Mouse (Mus musculus): ENCODE measurements around the gene Hoxb3. TPM values are rescaled to one million over a fixed set of nuclear protein-coding genes. Genes with fewer than 3 reads are reported as not detected.

Gene Hoxb3
- total and polyA plus RNA-seq, 3 experiments = not detected

DNA sequence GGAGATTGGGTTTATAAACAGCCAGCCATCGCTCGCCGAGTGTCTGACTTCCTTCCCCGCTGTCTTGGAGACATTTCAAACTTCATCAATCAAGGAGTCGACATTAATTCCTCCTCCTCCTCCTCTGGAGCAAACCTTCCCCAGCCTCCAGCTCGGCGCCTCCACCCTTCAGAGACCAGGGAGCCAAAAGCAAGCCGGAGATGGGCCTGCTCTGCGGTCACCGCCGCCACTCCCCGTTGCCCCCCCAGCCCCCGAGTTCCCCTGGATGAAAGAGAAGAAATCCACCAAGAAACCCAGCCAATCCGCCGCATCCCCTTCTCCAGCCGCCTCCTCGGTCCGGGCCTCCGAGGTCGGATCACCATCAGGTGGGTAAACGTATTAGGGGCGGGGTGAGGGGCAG lies 28.7 kb downstream of the Hoxb3 start:
- no peak for DNase-seq (ENCODE audit: low read depth, low spot score)
- Histone ChIP-seq H3K36me3 (ENCODE audit: control insufficient read depth in 1 of 2, insufficient read depth in 2 of 2, low read length in 2 of 2) (no peaks in the 10 kb centered on the region), H3K27ac (ENCODE audit: control insufficient read depth, low read depth, low read length) (no peak overlapping the region), H3K9me3 (replicated peaks; ENCODE audit: insufficient read depth, low read length) (no peaks in the 10 kb centered on the region), H3K4me3 (ENCODE audit: control insufficient read depth in 1 of 2, insufficient read depth in 1 of 2, low read depth in 2 of 2, low read length in 2 of 2) (no peak overlapping the region), H3K79me2 (ENCODE audit: control insufficient read depth, insufficient read depth, low read length, poor library complexity) (no peaks in the 10 kb centered on the region), H3K27me3 (ENCODE audit: control insufficient read depth in 1 of 2, insufficient read depth in 2 of 2, low read length in 2 of 2) (peaks cover 0 to 4% of the 10 kb centered on the region in 2 experiments; a peak in 2 of 4 replicates), H3K4me1 (ENCODE audit: control insufficient read depth in 1 of 2, insufficient read depth in 2 of 2, low read length in 2 of 2) (no peaks in the 10 kb centered on the region), H3K9ac (ENCODE audit: control insufficient read depth, low read depth, low read length, poor library complexity, severe bottlenecking) (no peak overlapping the region)
- TF ChIP-seq JUND (IDR thresholded peaks at IDR 0.05; ENCODE audit: low read depth, low read length) (no peak), ZKSCAN1 (IDR thresholded peaks at IDR 0.05; ENCODE audit: low read depth, low read length) (no peak), POLR2AphosphoS2 (IDR thresholded peaks at IDR 0.05; ENCODE audit: low read length) (no peak), MYB (IDR thresholded peaks at IDR 0.05; ENCODE audit: low read depth, low read length) (no peak), EP300 (IDR thresholded peaks at IDR 0.05; ENCODE audit: low read depth in 1 of 2, low read length in 2 of 2) (no peak), BHLHE40 (IDR thresholded peaks at IDR 0.05; ENCODE audit: borderline replicate concordance, low read depth, low read length) (no peak), MXI1 (IDR thresholded peaks at IDR 0.05; ENCODE audit: low read depth, low read length) (no peak), NRF1 (IDR thresholded peaks at IDR 0.05; ENCODE audit: insufficient read depth, low read depth, low read length, poor library complexity, severe bottlenecking) (no peak), ETS1 (IDR thresholded peaks at IDR 0.05; ENCODE audit: low read depth, low read length) (no peak), USF1 (IDR thresholded peaks at IDR 0.05; ENCODE audit: low read depth, low read length) (no peak), MEF2A (IDR thresholded peaks at IDR 0.05; ENCODE audit: extremely low read depth, insufficient replicate concordance, low read depth, low read length, poor library complexity, severe bottlenecking) (no peak), POLR2A (IDR thresholded peaks at IDR 0.05; ENCODE audit: control insufficient read depth in 1 of 2, insufficient read depth in 1 of 2, low read depth in 1 of 2, low read length in 2 of 2, poor library complexity in 1 of 2) (no peak), ZC3H11A (IDR thresholded peaks at IDR 0.05; ENCODE audit: low read depth, low read length) (no peak), TBP (IDR thresholded peaks at IDR 0.05; ENCODE audit: low read depth, low read length) (no peak)

DNA sequence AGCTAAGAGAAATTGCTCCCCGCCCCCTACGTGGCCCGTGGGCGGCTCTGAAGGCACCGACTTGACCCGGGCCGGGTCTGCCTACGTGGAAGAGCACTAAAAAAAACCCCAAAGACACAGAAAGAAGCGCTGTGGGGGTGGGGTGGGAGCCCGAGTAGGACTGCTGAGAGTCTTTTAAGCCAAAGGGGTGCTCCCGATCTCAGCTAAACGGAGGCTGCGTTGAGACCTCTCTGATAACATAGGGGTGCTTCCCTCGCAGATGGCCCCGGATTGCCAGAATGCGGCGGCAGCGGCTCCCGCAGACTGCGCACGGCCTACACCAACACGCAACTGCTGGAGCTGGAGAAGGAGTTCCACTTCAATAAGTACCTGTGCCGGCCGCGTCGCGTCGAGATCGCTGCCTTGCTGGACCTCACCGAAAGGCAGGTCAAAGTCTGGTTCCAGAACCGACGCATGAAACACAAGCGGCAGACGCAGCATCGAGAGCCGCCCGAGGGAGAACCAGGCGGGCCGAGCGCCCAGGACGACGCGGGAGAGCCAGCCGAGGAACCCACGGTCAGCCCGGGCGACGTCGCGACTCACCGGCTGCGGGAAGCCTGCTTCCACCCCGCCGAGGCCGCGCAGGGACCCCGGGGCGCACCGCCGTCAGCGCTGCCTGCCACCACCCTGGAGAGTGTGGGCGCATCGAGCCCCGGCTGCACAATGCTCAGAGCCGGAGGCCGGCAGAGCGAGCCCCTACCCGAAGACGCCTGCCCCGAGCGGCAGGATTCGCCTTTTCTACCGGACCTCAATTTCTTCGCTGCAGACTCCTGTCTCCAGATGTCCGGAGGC lies 29.8 kb downstream of the Hoxb3 start:
- no peak for DNase-seq (ENCODE audit: low read depth, low spot score)
- H3K9me3 ChIP-seq (replicated peaks; ENCODE audit: insufficient read depth, low read length) = no peaks in the 10 kb centered on the region
- TF ChIP-seq MAX (IDR thresholded peaks at IDR 0.05; ENCODE audit: low read length) (no peak), TAL1 (IDR thresholded peaks at IDR 0.05; ENCODE audit: low read length) (no peak), CHD1 (IDR thresholded peaks at IDR 0.05; ENCODE audit: low read depth, low read length) (no peak), RAD21 (IDR thresholded peaks at IDR 0.05; ENCODE audit: low read depth, low read length) (no peak), TCF12 (IDR thresholded peaks at IDR 0.05; ENCODE audit: low read depth, low read length) (no peak), ZMIZ1 (IDR thresholded peaks at IDR 0.05; ENCODE audit: low read depth, low read length) (no peak), ZNF384 (IDR thresholded peaks at IDR 0.05; ENCODE audit: low read depth, low read length) (no peak), KAT2A (conservative IDR thresholded peaks at IDR 0.05; ENCODE audit: low read depth, low read length) (no peak), CTCF (IDR thresholded peaks at IDR 0.05 in 2 of 3, conservative IDR thresholded peaks at IDR 0.05 in 1 of 3; ENCODE audit: control insufficient read depth in 1 of 3, insufficient read depth in 1 of 3, low read depth in 2 of 3, low read length in 3 of 3, poor library complexity in 1 of 3, severe bottlenecking in 1 of 3) (no peak), ZKSCAN1 (IDR thresholded peaks at IDR 0.05; ENCODE audit: low read depth, low read length) (no peak), NELFE (IDR thresholded peaks at IDR 0.05; ENCODE audit: low read depth, low read length) (no peak), POLR2A (IDR thresholded peaks at IDR 0.05; ENCODE audit: control insufficient read depth in 1 of 2, insufficient read depth in 1 of 2, low read depth in 1 of 2, low read length in 2 of 2, poor library complexity in 1 of 2) (no peak), ETS1 (IDR thresholded peaks at IDR 0.05; ENCODE audit: low read depth, low read length) (no peak), MYB (IDR thresholded peaks at IDR 0.05; ENCODE audit: low read depth, low read length) (no peak), TBP (IDR thresholded peaks at IDR 0.05; ENCODE audit: low read depth, low read length) (no peak), SIN3A (IDR thresholded peaks at IDR 0.05; ENCODE audit: low read length) (no peak), CHD2 (IDR thresholded peaks at IDR 0.05; ENCODE audit: low read length) (no peak), MAZ (IDR thresholded peaks at IDR 0.05; ENCODE audit: low read depth, low read length) (no peak), MEF2A (IDR thresholded peaks at IDR 0.05; ENCODE audit: extremely low read depth, insufficient replicate concordance, low read depth, low read length, poor library complexity, severe bottlenecking) (no peak)
- H3K4me3 ChIP-seq (ENCODE audit: control insufficient read depth in 1 of 2, insufficient read depth in 1 of 2, low read depth in 2 of 2, low read length in 2 of 2) = no peak overlapping the region
- H3K27me3 ChIP-seq (ENCODE audit: control insufficient read depth in 1 of 2, insufficient read depth in 2 of 2, low read length in 2 of 2) = peaks cover 4% of the 10 kb centered on the region in 2 experiments; a peak in 3 of 4 replicates
- H3K9ac ChIP-seq (ENCODE audit: control insufficient read depth, low read depth, low read length, poor library complexity, severe bottlenecking) = no peak overlapping the region
- H3K4me1 ChIP-seq (ENCODE audit: control insufficient read depth in 1 of 2, insufficient read depth in 2 of 2, low read length in 2 of 2) = no peaks in the 10 kb centered on the region
- no peaks in the 10 kb centered on the region for H3K79me2 ChIP-seq (ENCODE audit: control insufficient read depth, insufficient read depth, low read length, poor library complexity)
- H3K27ac ChIP-seq (ENCODE audit: control insufficient read depth, low read depth, low read length) = no peak overlapping the region
- H3K36me3 ChIP-seq (ENCODE audit: control insufficient read depth in 1 of 2, insufficient read depth in 2 of 2, low read length in 2 of 2) = no peaks in the 10 kb centered on the region
